In the genomic region with DNA sequence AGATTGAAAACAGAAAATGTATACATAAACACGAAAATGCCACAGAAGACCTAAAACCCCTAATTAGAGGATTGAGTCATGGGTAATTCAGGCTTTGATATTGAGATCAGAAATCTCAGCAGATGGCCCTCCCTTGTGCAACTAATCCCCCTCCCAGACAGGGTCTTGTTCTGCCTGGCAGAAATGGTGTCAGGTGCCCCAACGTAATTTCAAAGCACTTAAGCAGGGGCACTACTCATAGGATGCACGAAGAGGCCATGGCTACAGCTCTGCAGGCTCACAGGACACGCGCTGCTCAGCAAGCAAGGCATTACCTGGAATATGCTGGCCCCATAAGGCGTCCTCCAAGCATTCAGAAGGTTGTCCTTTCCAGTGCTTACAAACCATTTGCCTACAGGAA, we compare ENCODE assay signal across 26 mouse cellular contexts.
DNase-seq lines count a peak whose midpoint lies in the region; ATAC-seq lines count a peak whose summit lies in the region.
"Had no signal": no experiment of that assay in that cellular context is flagged by ENCODE, and none has a peak within 500 bp of the region (broad histone marks: within the 10 kb centered on the region; RNA-seq: fewer than 3 reads in every experiment).

No protein-coding gene starts in this region.

- no peak overlapping the region for H3K9ac ChIP-seq in embryonic facial prominence, embryonic 11.5 days (replicated peaks; ENCODE audit: low read length)
- no peak overlapping the region for H3K9ac ChIP-seq in forebrain, embryonic 14.5 days (ENCODE audit: low read length)
- H3K9ac ChIP-seq in forebrain, embryonic 11.5 days (ENCODE audit: low read length), result no peak overlapping the region
- H3K9ac ChIP-seq: embryonic facial prominence, embryonic 13.5 days; forebrain, embryonic 15.5 days; forebrain, postnatal 0 days had no signal

- 78% methylated on average over 6 of the region's 6 CpGs for WGBS in embryonic facial prominence, embryonic 11.5 days
- 86% methylated on average over 6 of the region's 6 CpGs for WGBS in embryonic facial prominence, embryonic 10.5 days
- WGBS in forebrain, embryonic 14.5 days, result 53% methylated on average over 6 of the region's 6 CpGs
- WGBS in forebrain, embryonic 11.5 days, result 75% methylated on average over 6 of the region's 6 CpGs

- H3K4me2 ChIP-seq in embryonic facial prominence, embryonic 11.5 days (ENCODE audit: low read depth, low read length), result no peak overlapping the region
- H3K4me2 ChIP-seq in forebrain, embryonic 14.5 days (ENCODE audit: low read length), result no peak overlapping the region
- H3K4me2 ChIP-seq in forebrain, embryonic 11.5 days (ENCODE audit: low read depth, low read length, severe bottlenecking), result no peak overlapping the region
- H3K4me2 ChIP-seq: embryonic facial prominence, embryonic 13.5 days; forebrain, embryonic 15.5 days had no signal

- DNase-seq in embryonic facial prominence, embryonic 11.5 days (ENCODE audit: low spot score), result peak; percentile 18
- no peak for DNase-seq in embryonic facial prominence, embryonic 10.5 days (ENCODE audit: low spot score)
- DNase-seq in forebrain, embryonic 14.5 days (ENCODE audit: low spot score), result peak; percentile 14
- no peak for DNase-seq in forebrain, embryonic 11.5 days (ENCODE audit: low spot score)
- DNase-seq in retina, postnatal 1 day, result peak; percentile 57
- DNase-seq in retina, embryonic 14.5 days (ENCODE audit: low spot score), result no peak
- DNase-seq in natural killer cell, adult 2 months (ENCODE audit: low spot score in 2 of 2), result no peak
- DNase-seq: adrenal gland, adult 8-10 months; adrenal gland, postnatal 14 days; adrenal gland, postnatal 36 days; B cell, adult 2 months; cerebellum, adult 11 months; cerebellum, adult 18-20 months; cerebellum, adult 8-10 months; cerebellum, adult 9-11 months; cerebellum, postnatal 14 days; cerebellum, postnatal 36 days; embryo, embryonic 11 days; forebrain, postnatal 0 days had no signal

- no peak overlapping the region for H3K27ac ChIP-seq in embryonic facial prominence, embryonic 11.5 days (replicated peaks; ENCODE audit: low read depth, low read length)
- no peak overlapping the region for H3K27ac ChIP-seq in embryonic facial prominence, embryonic 10.5 days (replicated peaks)
- H3K27ac ChIP-seq in forebrain, embryonic 14.5 days (ENCODE audit: low read depth, low read length), result no peak overlapping the region
- no peak overlapping the region for H3K27ac ChIP-seq in forebrain, embryonic 11.5 days (ENCODE audit: low read depth, low read length)
- H3K27ac ChIP-seq: embryonic facial prominence, embryonic 13.5 days; forebrain, embryonic 15.5 days had no signal

- H3K9me3 ChIP-seq in embryonic facial prominence, embryonic 11.5 days (replicated peaks; ENCODE audit: control insufficient read depth, low read length), result no peaks in the 10 kb centered on the region
- H3K9me3 ChIP-seq in embryonic facial prominence, embryonic 10.5 days, result no peaks in the 10 kb centered on the region
- H3K9me3 ChIP-seq in forebrain, embryonic 14.5 days (replicated peaks; ENCODE audit: control insufficient read depth, low read length), result no peaks in the 10 kb centered on the region
- no peaks in the 10 kb centered on the region for H3K9me3 ChIP-seq in forebrain, embryonic 11.5 days (ENCODE audit: control insufficient read depth, low read length)
- H3K9me3 ChIP-seq: embryonic facial prominence, embryonic 13.5 days; forebrain, embryonic 15.5 days; G1E had no signal

- H3K36me3 ChIP-seq in embryonic facial prominence, embryonic 11.5 days (replicated peaks; ENCODE audit: control insufficient read depth, insufficient read depth, low read depth, low read length), result peaks cover 2% of the 10 kb centered on the region
- peaks cover 86% of the 10 kb centered on the region for H3K36me3 ChIP-seq in embryonic facial prominence, embryonic 10.5 days (replicated peaks)
- peaks cover 38% of the 10 kb centered on the region for H3K36me3 ChIP-seq in forebrain, embryonic 14.5 days (ENCODE audit: control insufficient read depth, insufficient read depth, low read length)
- H3K36me3 ChIP-seq in forebrain, embryonic 11.5 days (ENCODE audit: control insufficient read depth, insufficient read depth, low read length), result peaks cover 7% of the 10 kb centered on the region; the same call in 1 of the 2 replicates

- H3K27me3 ChIP-seq in embryonic facial prominence, embryonic 11.5 days (ENCODE audit: control insufficient read depth, insufficient read depth, low read length), result no peaks in the 10 kb centered on the region
- H3K27me3 ChIP-seq in embryonic facial prominence, embryonic 10.5 days (replicated peaks; ENCODE audit: low read depth, poor library complexity, severe bottlenecking), result no peaks in the 10 kb centered on the region
- no peaks in the 10 kb centered on the region for H3K27me3 ChIP-seq in forebrain, embryonic 14.5 days (replicated peaks; ENCODE audit: control insufficient read depth, insufficient read depth, low read length)
- no peaks in the 10 kb centered on the region for H3K27me3 ChIP-seq in forebrain, embryonic 11.5 days (ENCODE audit: control insufficient read depth, insufficient read depth, low read length)
- H3K27me3 ChIP-seq: CH12.LX; embryonic facial prominence, embryonic 13.5 days; forebrain, embryonic 15.5 days; Patski had no signal

- ATAC-seq in embryonic facial prominence, embryonic 11.5 days (replicated peaks; ENCODE audit: insufficient number of reproducible peaks, low FRiP score, low TSS enrichment, low read depth), result no peak
- ATAC-seq in forebrain, embryonic 14.5 days, result no peak
- no peak for ATAC-seq in forebrain, embryonic 11.5 days (replicated peaks; ENCODE audit: low FRiP score)
- ATAC-seq: activated CD4-positive, CD25-positive, alpha-beta regulatory T cell, adult 4 months; CD4-positive, CD25-positive, alpha-beta regulatory T cell, adult 4 months; forebrain, embryonic 15.5 days; forebrain, postnatal 0 days; Patski had no signal

- H3K4me1 ChIP-seq in embryonic facial prominence, embryonic 11.5 days (ENCODE audit: control insufficient read depth, insufficient read depth, low read length), result no peaks in the 10 kb centered on the region
- H3K4me1 ChIP-seq in embryonic facial prominence, embryonic 10.5 days, result no peaks in the 10 kb centered on the region
- H3K4me1 ChIP-seq in forebrain, embryonic 14.5 days (ENCODE audit: control insufficient read depth, insufficient read depth, low read length), result peaks cover 4% of the 10 kb centered on the region
- H3K4me1 ChIP-seq in forebrain, embryonic 11.5 days (replicated peaks; ENCODE audit: control insufficient read depth, insufficient read depth, low read length), result peaks cover 2% of the 10 kb centered on the region; the same call in 1 of the 2 replicates

- no peak overlapping the region for H3K4me3 ChIP-seq in embryonic facial prominence, embryonic 11.5 days (ENCODE audit: low read depth, low read length)
- H3K4me3 ChIP-seq in embryonic facial prominence, embryonic 10.5 days, result no peak overlapping the region
- H3K4me3 ChIP-seq in forebrain, embryonic 14.5 days (ENCODE audit: low read depth, low read length), result no peak overlapping the region
- H3K4me3 ChIP-seq in forebrain, embryonic 11.5 days (ENCODE audit: low read depth, low read length), result no peak overlapping the region
- H3K4me3 ChIP-seq: embryonic facial prominence, embryonic 13.5 days; forebrain, embryonic 15.5 days had no signal

Comparison
In these comparisons a context has a peak if more than half of its experiments do, and no peak if none do; other contexts are left out.
1. DNase-seq: peak in embryonic facial prominence, embryonic 11.5 days (single experiment), forebrain, embryonic 14.5 days (single experiment) and retina, postnatal 1 day (single experiment); none in embryonic facial prominence, embryonic 10.5 days (single experiment), forebrain, embryonic 11.5 days (single experiment), retina, embryonic 14.5 days (single experiment) and natural killer cell, adult 2 months (0 of 2).